Mouse (Mus musculus) erythroblast, embryonic 14.5 days (primary cell): ENCODE data around the gene Arl4a.

Source experiments
- GATA1 ChIP-seq: IDR thresholded peaks from 2 replicates; pipeline ENCODE4 v1.6.1; 2012; ENCODE audit warnings: low read length, inconsistent platforms, mixed read lengths
- TAL1 ChIP-seq: IDR thresholded peaks from 3 replicates; pipeline ENCODE4 v1.6.1; 2012; ENCODE audit warnings: low read length, inconsistent platforms, mixed read lengths

- no peak for TF ChIP-seq TAL1
- TF ChIP-seq GATA1 = no peak
Observed at GRCm38 (mm10) chr12:40085731-40086322, 48.0 kb upstream of the Arl4a start.
